Mouse (Mus musculus): Measurements from ENCODE around the gene Cyp3a13.
"Not testable (repeated sequence)": the region's sequence is repeated elsewhere in the genome, so short reads cannot be mapped to it uniquely, and the experiment has no call there.

Cyp3a13 gene

DNA sequence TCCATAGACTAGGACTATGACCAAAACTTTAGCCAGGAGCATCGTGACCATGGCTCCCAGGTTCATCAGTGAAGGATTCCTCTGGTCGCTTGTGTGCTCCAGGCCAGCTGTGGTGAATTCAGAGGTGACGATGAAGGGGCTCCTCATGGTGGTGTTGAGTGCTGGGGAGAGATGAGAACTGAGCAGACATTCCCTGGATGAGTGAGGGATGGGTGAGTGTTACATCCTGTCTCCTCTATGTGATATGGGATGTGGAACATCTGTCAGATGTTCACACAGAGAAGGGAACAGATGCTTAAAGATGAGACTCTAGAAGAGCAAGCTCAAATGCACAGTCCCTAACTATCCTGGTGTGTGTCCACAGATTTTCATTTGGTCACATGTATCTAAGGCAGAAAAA, 66.5 kb downstream of the Cyp3a13 start:
- H3K4me3 ChIP-seq (replicated peaks; ENCODE audit: low read length); H3K36me3 ChIP-seq (ENCODE audit: insufficient read depth, low read length); H3K4me1 ChIP-seq (replicated peaks; ENCODE audit: low read depth, low read length); H3K27me3 ChIP-seq (ENCODE audit: insufficient read depth, low read length): not testable (repeated sequence)
- H3K9me3 ChIP-seq (ENCODE audit: low read length) = peaks cover 17% of the 10 kb centered on the region

DNA sequence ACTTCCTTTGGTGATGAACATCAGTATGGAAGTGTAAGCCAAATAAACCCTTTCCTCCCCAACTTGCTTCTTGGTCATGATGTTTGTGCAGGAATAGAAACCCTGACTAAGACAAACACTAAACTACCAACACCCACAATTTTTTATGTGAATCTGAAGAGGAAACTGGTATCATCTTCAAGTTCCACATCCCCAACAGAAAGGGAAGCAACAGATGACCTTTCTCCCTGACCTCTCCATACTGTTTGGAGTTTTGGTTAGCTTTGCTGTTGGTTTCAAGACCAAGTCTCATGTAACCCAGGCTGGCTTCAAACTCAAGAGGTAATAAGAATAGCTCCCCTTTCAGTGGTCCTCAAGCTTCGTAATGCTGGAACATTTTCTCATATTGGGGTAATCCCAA, 71.1 kb downstream of the Cyp3a13 start:
- not testable (repeated sequence) for H3K4me3 ChIP-seq (replicated peaks; ENCODE audit: low read length); H3K27me3 ChIP-seq (ENCODE audit: insufficient read depth, low read length); H3K4me1 ChIP-seq (replicated peaks; ENCODE audit: low read depth, low read length); H3K36me3 ChIP-seq (ENCODE audit: insufficient read depth, low read length)
- peaks cover 18% of the 10 kb centered on the region for H3K9me3 ChIP-seq (ENCODE audit: low read length)
